Mouse (Mus musculus) MEL (cell line): ENCODE results near the gene Hnrnpc. TPM values are rescaled to one million over a fixed set of nuclear protein-coding genes. Genes with fewer than 3 reads are reported as not detected.

Experiments used
- DNase-seq: peaks from one replicate; pipeline ENCODE4 v3.0.0; 2011; ENCODE audit warnings: low read depth, low spot score
- H3K27ac ChIP-seq: 2 replicates; pipeline ENCODE4 v1.5.1; 2012; ENCODE audit warnings: low read depth, mild to moderate bottlenecking, control low read depth, low read length, moderate library complexity; ENCODE audit not compliant: control insufficient read depth
- H3K27me3 ChIP-seq, 2 experiments: fragments of 150-350 bp in 1 of 2; sonication (generic) in 1 of 2; 2 replicates each; pipeline ENCODE4 v1.6.1; 2012; ENCODE audit warnings: low read length in 2 of 2, mild to moderate bottlenecking in 2 of 2, improper control_type of control experiment in 1 of 2, moderate library complexity in 1 of 2; ENCODE audit not compliant: insufficient read depth in 2 of 2, control insufficient read depth in 1 of 2
- H3K36me3 ChIP-seq, 2 experiments: 2 replicates each; pipeline ENCODE4 v1.6.1; 2012 to 2014; ENCODE audit warnings: low read length in 2 of 2, improper control_type of control experiment in 1 of 2, inconsistent platforms in 1 of 2, mild to moderate bottlenecking in 1 of 2; ENCODE audit not compliant: insufficient read depth in 2 of 2, control insufficient read depth in 1 of 2
- H3K4me1 ChIP-seq, 2 experiments: fragments of 150-350 bp in 1 of 2; sonication (generic) in 1 of 2; 2 replicates each; pipeline ENCODE4 v1.6.1; 2012; ENCODE audit warnings: low read length in 2 of 2, improper control_type of control experiment in 1 of 2, mild to moderate bottlenecking in 1 of 2; ENCODE audit not compliant: insufficient read depth in 2 of 2, control insufficient read depth in 1 of 2
- H3K4me3 ChIP-seq, 2 experiments: fragments of 150-350 bp in 1 of 2; sonication (generic) in 1 of 2; 2 replicates each; pipeline ENCODE4 v1.5.1; 2012; ENCODE audit warnings: low read depth in 2 of 2, low read length in 2 of 2, mild to moderate bottlenecking in 2 of 2, moderate library complexity in 2 of 2, control low read depth in 1 of 2, improper control_type of control experiment in 1 of 2; ENCODE audit not compliant: control insufficient read depth in 1 of 2, insufficient read depth in 1 of 2
- H3K79me2 ChIP-seq: 2 replicates; pipeline ENCODE4 v1.6.1; 2012; ENCODE audit warnings: mild to moderate bottlenecking, low read length, moderate library complexity; ENCODE audit not compliant: control insufficient read depth, poor library complexity, insufficient read depth
- H3K9ac ChIP-seq: 2 replicates; pipeline ENCODE4 v1.6.1; 2012; ENCODE audit warnings: low read depth, mild to moderate bottlenecking, control low read depth, low read length, moderate library complexity; ENCODE audit not compliant: control insufficient read depth, poor library complexity, severe bottlenecking
- H3K9me3 ChIP-seq: fragments of 150-350 bp; sonication (generic); replicated peaks from 2 replicates; pipeline ENCODE4 v1.6.1; 2012; ENCODE audit warnings: mild to moderate bottlenecking, low read length, improper control_type of control experiment, moderate library complexity; ENCODE audit not compliant: insufficient read depth
- BHLHE40 ChIP-seq: IDR thresholded peaks from 2 replicates; pipeline ENCODE4 v1.6.1; 2012; ENCODE audit warnings: low read depth, mild to moderate bottlenecking, inconsistent platforms, low read length, improper control_type of control experiment, borderline replicate concordance
- CHD1 ChIP-seq: IDR thresholded peaks from 2 replicates; pipeline ENCODE4 v1.6.1; 2012; ENCODE audit warnings: low read depth, mild to moderate bottlenecking, inconsistent platforms, low read length, improper control_type of control experiment
- CHD2 ChIP-seq: IDR thresholded peaks from 2 replicates; pipeline ENCODE4 v1.6.1; 2011; ENCODE audit warnings: low read length, improper control_type of control experiment
- CTCF ChIP-seq, 3 experiments: IDR thresholded peaks in 2 of 3; conservative IDR thresholded peaks in 1 of 3; 2 replicates each; pipeline ENCODE4 v1.5.1; 2011 to 2012; ENCODE audit warnings: low read length in 3 of 3, low read depth in 2 of 3, mild to moderate bottlenecking in 2 of 3, improper control_type of control experiment in 1 of 3, inconsistent platforms in 1 of 3, mixed read lengths in 1 of 3, moderate library complexity in 1 of 3; ENCODE audit not compliant: control insufficient read depth in 1 of 3, insufficient read depth in 1 of 3, poor library complexity in 1 of 3, severe bottlenecking in 1 of 3
- E2F4 ChIP-seq: IDR thresholded peaks from 2 replicates; pipeline ENCODE4 v1.6.1; 2011; ENCODE audit warnings: low read depth, low read length, improper control_type of control experiment, borderline replicate concordance
- ELF1 ChIP-seq: IDR thresholded peaks from 2 replicates; pipeline ENCODE4 v1.6.1; 2014; ENCODE audit warnings: low read depth, mild to moderate bottlenecking, inconsistent platforms, low read length, improper control_type of control experiment, moderate library complexity
- GABPA ChIP-seq: IDR thresholded peaks from 2 replicates; pipeline ENCODE4 v1.6.1; 2012; ENCODE audit warnings: low read depth, mild to moderate bottlenecking, inconsistent platforms, low read length, improper control_type of control experiment, moderate library complexity
- HCFC1 ChIP-seq: IDR thresholded peaks from 2 replicates; pipeline ENCODE4 v1.6.1; 2012; ENCODE audit warnings: low read depth, mild to moderate bottlenecking, inconsistent platforms, low read length, improper control_type of control experiment, moderate library complexity
- JUND ChIP-seq: IDR thresholded peaks from 2 replicates; pipeline ENCODE4 v1.6.1; 2011; ENCODE audit warnings: low read depth, mild to moderate bottlenecking, improper control_type of control experiment, low read length
- KAT2A ChIP-seq: conservative IDR thresholded peaks from 2 replicates; pipeline ENCODE4 v1.6.1; 2012; ENCODE audit warnings: low read depth, low read length, improper control_type of control experiment, inconsistent platforms
- MAX ChIP-seq: IDR thresholded peaks from 2 replicates; pipeline ENCODE4 v1.6.1; 2011; ENCODE audit warnings: low read length, improper control_type of control experiment
- MXI1 ChIP-seq: IDR thresholded peaks from 2 replicates; pipeline ENCODE4 v1.6.1; 2011; ENCODE audit warnings: mild to moderate bottlenecking, low read depth, low read length, improper control_type of control experiment
- NELFE ChIP-seq: IDR thresholded peaks from 2 replicates; pipeline ENCODE4 v1.6.1; 2011; ENCODE audit warnings: low read depth, low read length, improper control_type of control experiment
- NRF1 ChIP-seq: IDR thresholded peaks from 2 replicates; pipeline ENCODE4 v1.6.1; 2014; ENCODE audit warnings: low read depth, mild to moderate bottlenecking, inconsistent platforms, low read length, improper control_type of control experiment, moderate library complexity; ENCODE audit not compliant: poor library complexity, insufficient read depth, severe bottlenecking
- POLR2AphosphoS2 ChIP-seq: IDR thresholded peaks from 2 replicates; pipeline ENCODE4 v1.6.1; 2011; ENCODE audit warnings: low read length, improper control_type of control experiment
- RAD21 ChIP-seq: IDR thresholded peaks from 2 replicates; pipeline ENCODE4 v1.6.1; 2011; ENCODE audit warnings: mild to moderate bottlenecking, low read depth, low read length, improper control_type of control experiment
- RCOR1 ChIP-seq: IDR thresholded peaks from 2 replicates; pipeline ENCODE4 v1.6.1; 2012; ENCODE audit warnings: low read depth, mild to moderate bottlenecking, inconsistent platforms, low read length, improper control_type of control experiment
- SIN3A ChIP-seq: IDR thresholded peaks from 2 replicates; pipeline ENCODE4 v1.6.1; 2012; ENCODE audit warnings: low read length, improper control_type of control experiment, inconsistent platforms
- SMC3 ChIP-seq: IDR thresholded peaks from 2 replicates; pipeline ENCODE4 v1.6.1; 2011; ENCODE audit warnings: low read depth, low read length, improper control_type of control experiment
- TAL1 ChIP-seq: IDR thresholded peaks from 2 replicates; pipeline ENCODE4 v1.6.1; 2012; ENCODE audit warnings: mild to moderate bottlenecking, inconsistent platforms, low read length, moderate library complexity, mixed read lengths
- TCF12 ChIP-seq: IDR thresholded peaks from 2 replicates; pipeline ENCODE4 v1.6.1; 2014; ENCODE audit warnings: low read depth, mild to moderate bottlenecking, inconsistent platforms, low read length, improper control_type of control experiment, moderate library complexity
- UBTF ChIP-seq: IDR thresholded peaks from 2 replicates; pipeline ENCODE4 v1.6.1; 2012; ENCODE audit warnings: low read depth, mild to moderate bottlenecking, inconsistent platforms, low read length, improper control_type of control experiment, moderate library complexity, borderline replicate concordance; ENCODE audit not compliant: insufficient read depth
- USF1 ChIP-seq: IDR thresholded peaks from 2 replicates; pipeline ENCODE4 v1.6.1; 2014; ENCODE audit warnings: low read depth, mild to moderate bottlenecking, inconsistent platforms, low read length, improper control_type of control experiment, moderate library complexity
- USF2 ChIP-seq, 2 experiments: IDR thresholded peaks; 2 replicates each; pipeline ENCODE4 v1.6.1; 2011 to 2012; ENCODE audit warnings: improper control_type of control experiment in 2 of 2, low read length in 2 of 2, borderline replicate concordance in 1 of 2, inconsistent platforms in 1 of 2, low read depth in 1 of 2, mild to moderate bottlenecking in 1 of 2; ENCODE audit not compliant: insufficient read depth in 1 of 2
- ZC3H11A ChIP-seq: IDR thresholded peaks from 2 replicates; pipeline ENCODE4 v1.6.1; 2012; ENCODE audit warnings: low read depth, mild to moderate bottlenecking, inconsistent platforms, low read length, improper control_type of control experiment
- ZKSCAN1 ChIP-seq: IDR thresholded peaks from 2 replicates; pipeline ENCODE4 v1.6.1; 2012; ENCODE audit warnings: low read depth, mild to moderate bottlenecking, inconsistent platforms, low read length, improper control_type of control experiment, moderate library complexity
- ZNF384 ChIP-seq: IDR thresholded peaks from 2 replicates; pipeline ENCODE4 v1.6.1; 2012; ENCODE audit warnings: low read depth, mild to moderate bottlenecking, inconsistent platforms, low read length, improper control_type of control experiment
- polyA plus RNA-seq, 2 experiments: library from polyadenylated mRNA; stranded (reverse) in 1 of 2; unstranded in 1 of 2; fragments of >175 nt in 1 of 2; fragments of >200 nt in 1 of 2; gene quantifications; 2 replicates each; pipeline versions ENCODE4 v1.2.1 to v1.2.4; 2012; ENCODE audit warnings: low replicate concordance in 2 of 2, low read depth in 1 of 2; ENCODE audit not compliant: insufficient read length in 2 of 2, insufficient read depth in 1 of 2, missing spikeins in 1 of 2
- total RNA-seq: library from RNA; depleted of rRNA; stranded (reverse); fragments of 300-350 nt; gene quantifications from 2 replicates; pipeline ENCODE4 v1.2.3, GENCODE M21; 2012

Hnrnpc gene
- total and polyA plus RNA-seq, 3 experiments: 272 to 3,096 (median 626) TPM

GRCm38 (mm10) chr14:52123918-52124317 is 20.1 kb upstream of the Hnrnpc start:
- TF ChIP-seq BHLHE40: no peak
- no peak for TF ChIP-seq HCFC1
- TF ChIP-seq ZKSCAN1: no peak
- no peak for TF ChIP-seq GABPA
- TF ChIP-seq JUND: no peak
- TF ChIP-seq NELFE: no peak
- TF ChIP-seq TAL1: no peak
- peak; percentile 75 for TF ChIP-seq SMC3
- no peak for TF ChIP-seq ELF1
- no peak for TF ChIP-seq USF1
- TF ChIP-seq ZNF384: 0 out of 2 replicates have a peak, but pooled peaks have one; percentile 21
- TF ChIP-seq NRF1: no peak
- no peak for TF ChIP-seq KAT2A
- TF ChIP-seq POLR2AphosphoS2: no peak
- TF ChIP-seq ZC3H11A: peak; percentile 83
- no peak for TF ChIP-seq RCOR1
- no peak for TF ChIP-seq MXI1
- TF ChIP-seq MAX: no peak
- TF ChIP-seq TCF12: no peak
- TF ChIP-seq CHD1: no peak
- TF ChIP-seq UBTF: no peak
- TF ChIP-seq SIN3A: 0 out of 2 replicates have a peak, but pooled peaks have one; percentile 41
- peak; percentile 67 to 82 (median 70) for TF ChIP-seq CTCF (IDR thresholded peaks at IDR 0.05 in 2 of 3, conservative IDR thresholded peaks at IDR 0.05 in 1 of 3; ENCODE audit: control insufficient read depth in 1 of 3, insufficient read depth in 1 of 3, low read depth in 2 of 3, low read length in 3 of 3, poor library complexity in 1 of 3, severe bottlenecking in 1 of 3)
- TF ChIP-seq CHD2: no peak
- peak; percentile 82 for TF ChIP-seq RAD21
- TF ChIP-seq E2F4: no peak
- TF ChIP-seq USF2 (IDR thresholded peaks at IDR 0.05; ENCODE audit: borderline replicate concordance in 1 of 2, insufficient read depth in 1 of 2, low read depth in 1 of 2, low read length in 2 of 2): no peak
- Histone ChIP-seq H3K9me3 (no peaks in the 10 kb centered on the region), H3K9ac (no peak overlapping the region), H3K79me2 (no peaks in the 10 kb centered on the region), H3K4me3 (no peak overlapping the region), H3K36me3 (no peaks in the 10 kb centered on the region), H3K4me1 (no peaks in the 10 kb centered on the region), H3K27me3 (peaks cover 0 to 5% of the 10 kb centered on the region in 2 experiments), H3K27ac (no peak overlapping the region)
- DNase-seq: peak; percentile 79
